Mouse (Mus musculus): ENCODE results near the gene Coro1a. TPM values are rescaled to one million over a fixed set of nuclear protein-coding genes. Genes with fewer than 3 reads are reported as not detected.

Coro1a gene
- 2.9 TPM for polyA plus RNA-seq (2014; fragmentation: Illumina TruSeq; extraction: RNeasy Lipid Tissue Mini Kit (QIAGEN cat#74804))

DNA sequence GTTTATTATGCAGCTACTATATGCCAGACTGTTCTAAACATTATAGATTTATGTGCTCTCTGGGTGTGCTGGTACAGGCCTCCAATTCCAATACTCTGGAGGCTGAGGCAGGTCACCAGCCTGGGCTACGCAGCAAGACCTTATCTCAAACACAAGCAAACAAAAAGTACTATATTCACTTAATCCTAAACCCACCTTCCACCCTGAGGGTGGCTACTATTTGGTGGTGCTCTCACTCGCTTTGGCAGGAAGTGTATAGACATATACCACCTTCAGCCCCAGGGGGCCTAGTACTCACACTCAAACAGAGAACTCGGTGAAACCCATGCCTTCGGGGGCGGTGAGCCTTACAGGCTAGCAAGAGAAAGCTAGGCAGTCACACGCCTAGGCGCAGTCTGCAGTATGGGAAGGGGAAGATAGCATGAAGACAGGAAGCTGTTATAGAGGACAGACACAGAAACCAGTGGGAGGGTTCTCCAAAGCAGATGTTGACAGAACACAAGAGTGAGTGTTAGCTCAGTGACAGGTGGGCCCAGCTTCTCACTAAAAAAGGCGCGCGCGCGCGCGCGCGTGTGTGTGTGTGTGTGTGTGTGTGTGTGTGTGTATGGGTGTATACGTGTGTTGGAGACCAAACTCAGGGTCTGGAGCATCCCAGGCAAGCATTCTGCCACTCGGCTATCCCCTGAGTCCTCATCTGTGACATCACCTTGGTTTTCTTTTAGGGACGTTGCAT, at the start of gene Coro1a:
Gene Coro1a (minus strand): TSS at position 346 of the 733 bp plus-strand sequence.

DNA sequence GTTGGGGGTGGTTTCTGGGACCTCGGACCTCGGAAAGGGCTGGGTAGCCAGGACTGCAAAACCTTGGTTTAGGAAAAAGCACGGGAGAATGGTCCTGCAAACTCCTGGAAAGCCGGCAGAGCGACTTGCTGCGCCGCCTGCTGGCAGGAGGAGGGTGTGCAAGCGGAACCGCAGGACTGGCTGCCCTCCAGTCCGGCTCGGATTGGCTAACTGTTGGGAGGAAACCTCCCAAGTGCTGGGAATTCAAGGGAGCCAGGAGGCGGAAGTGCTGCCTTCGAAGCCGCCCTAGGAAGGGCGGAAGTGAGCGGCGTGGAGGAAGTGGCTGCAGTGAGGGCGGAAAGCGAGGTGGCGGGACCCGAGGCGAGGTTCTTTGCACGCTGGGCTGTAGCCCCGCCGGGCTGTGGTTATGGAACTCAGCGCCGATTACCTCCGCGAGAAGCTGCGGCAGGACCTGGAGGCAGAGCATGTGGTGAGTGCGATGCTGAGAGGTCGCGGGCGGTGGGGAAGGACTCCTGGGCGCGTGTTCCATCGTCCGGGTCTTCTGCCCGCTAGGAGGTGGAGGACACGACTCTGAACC, 11.9 kb downstream of the Coro1a start, which contains the start of gene Slx1b:
Gene Slx1b (minus strand): TSS at position 154 of the 577 bp plus-strand sequence.

DNA sequence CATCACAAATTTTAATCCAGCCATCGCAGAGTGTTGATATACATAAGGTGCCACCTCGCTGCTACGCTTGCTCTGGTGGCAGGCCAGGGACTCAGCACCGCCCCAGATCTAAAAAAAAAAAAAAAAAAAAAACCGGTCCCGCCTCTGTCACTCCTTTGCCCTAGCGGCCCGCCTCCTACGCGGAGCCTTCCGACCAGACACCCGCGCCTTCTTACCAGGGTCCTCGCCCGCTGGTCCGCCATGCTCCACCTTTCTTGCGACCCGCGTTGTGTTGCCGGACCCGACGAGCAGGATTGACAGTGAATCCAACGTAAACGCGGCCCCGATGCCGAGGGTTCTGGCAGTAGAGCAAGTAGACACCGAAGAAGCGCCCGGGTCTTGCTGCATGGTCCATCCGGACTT, 12.4 kb downstream of the Coro1a start, which contains the start of gene Bola2:
Gene Bola2 (plus strand): TSS at position 192 of the 402 bp plus-strand sequence.

DNA sequence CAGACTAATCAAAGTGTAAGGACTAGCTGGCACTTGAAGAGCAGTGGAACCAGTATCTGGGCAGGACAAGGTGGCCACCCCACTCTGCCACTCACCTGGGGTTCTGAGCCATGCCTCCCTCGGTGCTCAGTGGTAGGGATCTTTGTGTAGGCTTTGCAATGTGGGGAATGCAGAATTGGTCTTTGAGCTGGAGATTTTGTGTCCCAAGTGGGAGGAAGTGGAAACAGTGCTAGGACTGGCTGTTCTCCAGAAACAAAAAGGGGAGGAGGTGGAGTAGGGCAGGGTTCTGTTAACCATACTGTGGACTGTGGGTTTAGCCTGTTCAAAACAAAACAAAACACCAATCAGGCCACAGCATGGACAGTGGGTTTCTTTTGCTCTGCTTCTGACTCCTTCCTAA, 31.4 kb downstream of the Coro1a start, which contains the start of gene Sult1a1:
Gene Sult1a1 (minus strand): TSS at position 226 of the 400 bp plus-strand sequence.

Other genes with a start within 250 kb of the Coro1a start
- not detected for gene Atp2a1, start 244.7 kb downstream of the Coro1a start, polyA plus RNA-seq (2014; fragmentation: Illumina TruSeq; extraction: RNeasy Lipid Tissue Mini Kit (QIAGEN cat#74804))
- 0.57 TPM for gene Sh2b1, start 232.4 kb downstream of the Coro1a start, polyA plus RNA-seq (2014; fragmentation: Illumina TruSeq; extraction: RNeasy Lipid Tissue Mini Kit (QIAGEN cat#74804))
- gene Tufm, start 220.4 kb downstream of the Coro1a start, polyA plus RNA-seq (2014; fragmentation: Illumina TruSeq; extraction: RNeasy Lipid Tissue Mini Kit (QIAGEN cat#74804)) = 2.9 TPM
- gene Atxn2l, start 204.3 kb downstream of the Coro1a start, polyA plus RNA-seq (2014; fragmentation: Illumina TruSeq; extraction: RNeasy Lipid Tissue Mini Kit (QIAGEN cat#74804)) = 24.4 TPM
- 340 TPM for gene Eif3c, start 141.4 kb downstream of the Coro1a start, polyA plus RNA-seq (2014; fragmentation: Illumina TruSeq; extraction: RNeasy Lipid Tissue Mini Kit (QIAGEN cat#74804))
- gene Apobr, start 122.8 kb downstream of the Coro1a start, polyA plus RNA-seq (2014; fragmentation: Illumina TruSeq; extraction: RNeasy Lipid Tissue Mini Kit (QIAGEN cat#74804)) = 0.26 TPM
- gene Cln3, start 122.0 kb downstream of the Coro1a start, polyA plus RNA-seq (2014; fragmentation: Illumina TruSeq; extraction: RNeasy Lipid Tissue Mini Kit (QIAGEN cat#74804)) = 1.4 TPM
- not detected for gene Il27, start 112.8 kb downstream of the Coro1a start, polyA plus RNA-seq (2014; fragmentation: Illumina TruSeq; extraction: RNeasy Lipid Tissue Mini Kit (QIAGEN cat#74804))
- gene Nupr1, start 76.9 kb downstream of the Coro1a start, polyA plus RNA-seq (2014; fragmentation: Illumina TruSeq; extraction: RNeasy Lipid Tissue Mini Kit (QIAGEN cat#74804)) = 10.7 TPM
- 2.7 TPM for gene Sgf29, start 58.5 kb downstream of the Coro1a start, polyA plus RNA-seq (2014; fragmentation: Illumina TruSeq; extraction: RNeasy Lipid Tissue Mini Kit (QIAGEN cat#74804))
- gene Sult1a1, start 31.4 kb downstream of the Coro1a start, polyA plus RNA-seq (2014; fragmentation: Illumina TruSeq; extraction: RNeasy Lipid Tissue Mini Kit (QIAGEN cat#74804)) = 42.1 TPM
- gene Bola2, start 12.4 kb downstream of the Coro1a start, polyA plus RNA-seq (2014; fragmentation: Illumina TruSeq; extraction: RNeasy Lipid Tissue Mini Kit (QIAGEN cat#74804)) = 0.26 TPM
- 1.2 TPM for gene Slx1b, start 12.0 kb downstream of the Coro1a start, polyA plus RNA-seq (2014; fragmentation: Illumina TruSeq; extraction: RNeasy Lipid Tissue Mini Kit (QIAGEN cat#74804))
- 15.3 TPM for gene Mapk3, start 51.8 kb upstream of the Coro1a start, polyA plus RNA-seq (2014; fragmentation: Illumina TruSeq; extraction: RNeasy Lipid Tissue Mini Kit (QIAGEN cat#74804))
- not detected for gene Gdpd3, start 58.5 kb upstream of the Coro1a start, polyA plus RNA-seq (2014; fragmentation: Illumina TruSeq; extraction: RNeasy Lipid Tissue Mini Kit (QIAGEN cat#74804))
- gene Ypel3, start 69.2 kb upstream of the Coro1a start, polyA plus RNA-seq (2014; fragmentation: Illumina TruSeq; extraction: RNeasy Lipid Tissue Mini Kit (QIAGEN cat#74804)) = 9.1 TPM
- not detected for gene Tbx6, start 73.7 kb upstream of the Coro1a start, polyA plus RNA-seq (2014; fragmentation: Illumina TruSeq; extraction: RNeasy Lipid Tissue Mini Kit (QIAGEN cat#74804))
- gene Ppp4c, start 84.7 kb upstream of the Coro1a start, polyA plus RNA-seq (2014; fragmentation: Illumina TruSeq; extraction: RNeasy Lipid Tissue Mini Kit (QIAGEN cat#74804)) = 36.4 TPM
- 1.5 TPM for gene Fam57b, start 89.9 kb upstream of the Coro1a start, polyA plus RNA-seq (2014; fragmentation: Illumina TruSeq; extraction: RNeasy Lipid Tissue Mini Kit (QIAGEN cat#74804))
- gene 4930451I11Rik, start 123.9 kb upstream of the Coro1a start, polyA plus RNA-seq (2014; fragmentation: Illumina TruSeq; extraction: RNeasy Lipid Tissue Mini Kit (QIAGEN cat#74804)) = not detected
- gene Doc2a, start 139.6 kb upstream of the Coro1a start, polyA plus RNA-seq (2014; fragmentation: Illumina TruSeq; extraction: RNeasy Lipid Tissue Mini Kit (QIAGEN cat#74804)) = not detected
- 21.5 TPM for gene Hirip3, start 154.2 kb upstream of the Coro1a start, polyA plus RNA-seq (2014; fragmentation: Illumina TruSeq; extraction: RNeasy Lipid Tissue Mini Kit (QIAGEN cat#74804))
- gene Ino80e, start 154.6 kb upstream of the Coro1a start, polyA plus RNA-seq (2014; fragmentation: Illumina TruSeq; extraction: RNeasy Lipid Tissue Mini Kit (QIAGEN cat#74804)) = 19.9 TPM
- gene Taok2, start 176.9 kb upstream of the Coro1a start, polyA plus RNA-seq (2014; fragmentation: Illumina TruSeq; extraction: RNeasy Lipid Tissue Mini Kit (QIAGEN cat#74804)) = 8.2 TPM
- gene Tmem219, start 215.1 kb upstream of the Coro1a start, polyA plus RNA-seq (2014; fragmentation: Illumina TruSeq; extraction: RNeasy Lipid Tissue Mini Kit (QIAGEN cat#74804)) = 6.6 TPM
- gene Kctd13, start 221.1 kb upstream of the Coro1a start, polyA plus RNA-seq (2014; fragmentation: Illumina TruSeq; extraction: RNeasy Lipid Tissue Mini Kit (QIAGEN cat#74804)) = 1.9 TPM
- not detected for gene Asphd1, start 241.8 kb upstream of the Coro1a start, polyA plus RNA-seq (2014; fragmentation: Illumina TruSeq; extraction: RNeasy Lipid Tissue Mini Kit (QIAGEN cat#74804))
- gene Sez6l2, start 242.8 kb upstream of the Coro1a start, polyA plus RNA-seq (2014; fragmentation: Illumina TruSeq; extraction: RNeasy Lipid Tissue Mini Kit (QIAGEN cat#74804)) = 2.7 TPM

Data from ovary, adult 10 weeks (tissue).